Mouse (Mus musculus) frontal cortex, postnatal 14 days (tissue): Measurements from ENCODE around the gene Mta3.

Experiments used
- DNase-seq, 2 experiments: peaks; one replicate each; pipeline ENCODE4 v3.0.0; 2022; ENCODE audit warnings: low spot score in 2 of 2

Mta3 gene

GRCm38 (mm10) chr17:83809197-83809829 lies 103.3 kb downstream of the Mta3 start:
- DNase-seq = no peak

GRCm38 (mm10) chr17:83810285-83810684 lies 104.3 kb downstream of the Mta3 start:
- no peak for DNase-seq

- no peak for DNase-seq
Measured at GRCm38 (mm10) chr17:83812200-83812944, 106.4 kb downstream of the Mta3 start.

GRCm38 (mm10) chr17:83813050-83813449 lies 107.1 kb downstream of the Mta3 start:
- no peak for DNase-seq

GRCm38 (mm10) chr17:83816996-83817395 lies 111.0 kb downstream of the Mta3 start:
- DNase-seq = no peak

- no peak for DNase-seq
Measured at GRCm38 (mm10) chr17:83819503-83819902, 113.5 kb downstream of the Mta3 start.

GRCm38 (mm10) chr17:83820701-83821100 lies 114.7 kb downstream of the Mta3 start:
- DNase-seq = no peak

- DNase-seq = no peak
Measured at GRCm38 (mm10) chr17:83821876-83822275, 115.9 kb downstream of the Mta3 start.

GRCm38 (mm10) chr17:83823835-83824234 lies 117.9 kb downstream of the Mta3 start:
- no peak for DNase-seq

- no peak for DNase-seq
Measured at GRCm38 (mm10) chr17:83829356-83829755, 123.4 kb downstream of the Mta3 start.

GRCm38 (mm10) chr17:83830616-83831292 lies 124.8 kb downstream of the Mta3 start:
- DNase-seq = no peak

- no peak for DNase-seq
Measured at GRCm38 (mm10) chr17:83834120-83834519, 128.2 kb downstream of the Mta3 start.

- no peak for DNase-seq
Measured at GRCm38 (mm10) chr17:83836048-83836447, 130.1 kb downstream of the Mta3 start.

- DNase-seq = no peak
Measured at GRCm38 (mm10) chr17:83837659-83838190, 131.8 kb downstream of the Mta3 start.

GRCm38 (mm10) chr17:83839132-83839531 lies 133.2 kb downstream of the Mta3 start:
- no peak for DNase-seq

GRCm38 (mm10) chr17:83841011-83841410 lies 135.0 kb downstream of the Mta3 start:
- no peak for DNase-seq

- DNase-seq = no peak
Measured at GRCm38 (mm10) chr17:83843780-83844179, 137.8 kb downstream of the Mta3 start.

GRCm38 (mm10) chr17:83845538-83845937 lies 139.6 kb downstream of the Mta3 start:
- DNase-seq = no peak

GRCm38 (mm10) chr17:83846301-83847021 lies 140.5 kb downstream of the Mta3 start:
- no peak for DNase-seq

GRCm38 (mm10) chr17:83847100-83847499 lies 141.1 kb downstream of the Mta3 start:
- DNase-seq = no peak

GRCm38 (mm10) chr17:83847815-83848214 lies 141.9 kb downstream of the Mta3 start, which contains the start of gene Haao:
Gene Haao (minus strand): TSS chr17:83847963.
- DNase-seq = no peak

- DNase-seq = no peak
Measured at GRCm38 (mm10) chr17:83848482-83848881, 142.5 kb downstream of the Mta3 start.
